Mouse (Mus musculus) CD4-positive, CD25-positive, alpha-beta regulatory T cell, adult 9 weeks (primary cell): ENCODE data around the gene Pkn2. TPM values are rescaled to one million over a fixed set of nuclear protein-coding genes. Genes with fewer than 3 reads are reported as not detected.

Experiments used
- polyA plus RNA-seq: library from polyadenylated mRNA; unstranded; fragments of 100-300 nt; shearing (Covaris generic); gene quantifications from one replicate; pipeline ENCODE4 v1.2.1, GENCODE M21; 2017

Pkn2 gene
- 9.7 TPM for polyA plus RNA-seq

DNA sequence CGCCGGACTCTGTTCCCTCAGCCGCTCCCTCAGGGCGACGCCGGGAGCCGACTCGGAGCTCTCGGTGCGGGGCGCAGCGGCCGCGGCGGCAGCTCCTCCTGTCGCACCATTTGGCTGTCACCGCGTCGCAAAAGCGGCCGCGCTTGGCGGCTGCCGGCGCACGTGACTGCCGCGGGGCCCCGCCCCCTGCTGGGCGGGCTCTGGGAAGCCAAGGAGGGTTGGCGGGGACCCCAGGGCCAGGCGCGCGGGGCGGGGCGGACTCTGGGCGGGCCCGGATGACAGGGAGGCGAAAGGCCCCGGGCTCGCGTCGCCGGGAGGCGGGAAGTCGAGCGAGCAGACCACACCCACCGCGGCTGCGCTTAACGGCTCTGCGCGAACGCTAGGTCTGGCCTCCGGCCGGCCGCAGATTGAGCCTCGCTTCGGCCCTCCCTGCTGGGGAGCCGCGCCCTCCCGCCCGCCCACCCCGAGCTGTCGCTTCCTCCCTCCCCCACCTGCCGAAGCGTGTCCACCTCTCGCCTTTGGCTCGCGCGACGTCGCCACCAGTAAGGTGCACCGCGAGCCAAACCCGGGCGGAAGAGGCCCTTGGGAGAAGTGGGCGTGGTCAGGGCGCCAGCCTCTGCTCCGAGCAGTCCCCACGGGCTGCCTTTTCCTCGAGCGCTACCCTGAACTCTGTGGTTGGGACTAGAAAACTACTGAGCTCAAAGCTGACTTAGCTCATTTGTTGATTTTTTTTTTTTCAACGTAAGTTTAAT is at the start of gene Pkn2:
Gene Pkn2 (minus strand): TSS at position 133 of the 752 bp plus-strand sequence.

DNA sequence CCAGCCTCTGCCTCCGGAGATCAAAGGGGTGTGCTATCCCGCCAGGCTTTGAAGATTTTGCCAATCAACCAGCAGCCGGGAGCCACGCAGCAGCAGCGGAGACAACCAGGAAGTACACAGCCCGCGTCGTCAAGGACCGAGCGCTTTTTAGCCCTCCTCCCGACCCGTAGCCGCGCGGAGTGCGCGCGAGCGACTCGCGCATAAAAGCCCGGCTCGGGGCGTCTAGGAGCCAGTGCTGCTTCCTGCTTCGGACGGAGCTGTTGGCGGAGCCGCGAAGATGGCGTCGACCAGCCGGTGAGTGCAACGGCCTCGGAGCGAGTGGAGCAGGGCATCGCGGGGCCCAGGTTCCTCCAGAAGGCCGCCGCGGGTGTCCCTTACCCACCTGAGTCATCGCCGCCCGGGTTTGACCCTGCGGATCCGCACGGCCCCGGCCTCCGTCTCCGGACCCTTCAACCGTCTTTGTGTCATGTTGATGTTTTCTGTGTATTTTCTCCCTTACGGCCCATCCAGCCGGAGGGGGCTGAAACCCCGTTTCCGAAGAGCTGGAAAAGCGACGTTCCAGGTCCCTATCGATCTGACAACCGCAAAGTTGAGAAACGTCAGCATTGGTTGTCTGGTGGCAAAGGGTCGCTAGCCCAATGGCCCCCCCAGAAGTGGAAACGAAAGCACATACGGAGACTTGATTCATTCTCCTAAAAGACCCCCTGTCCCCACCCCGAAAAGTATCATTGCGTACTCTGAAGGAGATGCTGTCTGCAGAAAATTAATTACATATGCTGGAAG is 116.6 kb downstream of the Pkn2 start, which contains the start of gene Gtf2b:
Gene Gtf2b (plus strand): TSS at position 51 of the 783 bp plus-strand sequence.

Other genes starting within 250 kb of the Pkn2 start
- 5.4 TPM for gene Kyat3, start 181.0 kb downstream of the Pkn2 start, polyA plus RNA-seq
- gene Gtf2b, start 117.0 kb downstream of the Pkn2 start, polyA plus RNA-seq = 92.3 TPM